Mouse (Mus musculus): ENCODE data around the gene Nemp1.
A peak's percentile ranks its signal among the peaks of the same experiment; 100 is the strongest.
"Not testable (repeated sequence)": the region's sequence is repeated elsewhere in the genome, so short reads cannot be mapped to it uniquely, and the experiment has no call there.

Nemp1 gene

DNA sequence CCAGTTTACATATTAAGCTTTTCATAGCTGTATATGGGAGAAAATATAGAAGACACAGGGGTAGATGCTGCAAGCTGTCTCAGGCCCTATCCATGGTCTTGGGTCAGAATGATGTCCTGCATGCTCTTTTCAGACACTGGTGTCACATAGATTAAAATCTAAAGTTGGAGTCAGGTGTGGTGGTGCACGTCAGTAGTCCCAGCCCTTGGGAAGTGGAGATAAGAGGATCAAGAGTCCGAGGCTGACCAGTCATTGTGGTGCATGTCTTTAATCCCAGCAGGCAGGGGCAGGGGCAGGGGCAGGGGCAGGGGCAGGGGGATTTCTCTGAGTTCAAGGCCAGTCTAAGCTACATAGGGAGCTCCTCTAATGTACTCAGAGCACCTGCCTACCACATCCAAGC, 20.9 kb upstream of the Nemp1 start:
- DNase-seq: peak; percentile 91

- peak; percentile 87 for DNase-seq
These were observed 13.6 kb upstream of the Nemp1 start for GRCm38 (mm10) chr10:127652906-127653638.

DNA sequence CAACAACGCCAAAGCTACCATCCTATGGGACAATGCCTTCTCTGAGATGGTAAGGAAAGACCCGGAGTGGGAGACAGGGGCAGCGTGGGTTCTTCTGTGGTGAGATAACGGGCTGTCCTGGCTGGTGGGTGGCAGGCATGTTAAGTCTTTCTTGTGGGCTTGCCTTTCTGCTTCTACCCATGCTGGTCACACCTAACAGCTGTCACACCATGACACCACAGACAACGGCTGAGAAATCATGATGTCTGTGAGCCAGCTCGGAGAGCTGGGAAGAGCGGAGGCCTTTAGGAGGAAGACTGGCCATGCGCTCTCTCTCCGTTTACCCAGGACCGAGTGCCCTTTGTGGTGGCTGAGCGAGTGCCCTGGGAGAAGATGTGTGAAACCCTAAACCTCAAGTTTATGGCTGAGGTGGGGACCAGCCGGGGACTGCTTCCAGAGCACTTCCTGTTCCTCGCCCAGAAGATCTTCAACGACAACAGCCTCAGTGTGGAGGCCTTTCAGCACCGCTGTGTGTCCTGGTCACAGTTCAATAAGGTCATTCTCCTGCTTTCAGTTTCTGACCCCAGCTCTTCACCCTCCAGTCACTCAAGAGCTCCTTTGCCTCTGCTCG, 11.6 kb upstream of the Nemp1 start:
- peak; percentile 83 for DNase-seq

GRCm38 (mm10) chr10:127657617-127658016, 9.1 kb upstream of the Nemp1 start:
- DNase-seq: not testable (repeated sequence)

DNA sequence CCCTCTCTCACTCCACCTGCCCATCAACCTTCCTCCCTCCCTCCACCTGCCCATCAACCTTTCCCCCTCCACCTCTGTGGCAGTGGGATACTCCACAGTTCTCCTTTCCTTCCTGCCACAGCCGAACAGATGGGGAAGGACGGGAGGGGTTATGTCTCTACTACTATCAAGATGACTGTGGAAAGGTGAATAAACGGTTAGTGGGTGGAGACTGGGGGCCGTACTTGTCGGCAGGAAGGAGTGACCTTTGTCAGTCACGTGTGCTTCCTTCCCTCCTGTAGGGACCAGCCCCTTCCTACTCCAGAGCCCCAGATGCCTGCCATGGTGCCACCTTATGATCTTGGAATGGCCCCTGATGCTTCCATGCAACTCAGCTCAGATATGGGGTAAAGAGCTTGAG, 8.6 kb upstream of the Nemp1 start:
- DNase-seq: peak; percentile 92

DNA sequence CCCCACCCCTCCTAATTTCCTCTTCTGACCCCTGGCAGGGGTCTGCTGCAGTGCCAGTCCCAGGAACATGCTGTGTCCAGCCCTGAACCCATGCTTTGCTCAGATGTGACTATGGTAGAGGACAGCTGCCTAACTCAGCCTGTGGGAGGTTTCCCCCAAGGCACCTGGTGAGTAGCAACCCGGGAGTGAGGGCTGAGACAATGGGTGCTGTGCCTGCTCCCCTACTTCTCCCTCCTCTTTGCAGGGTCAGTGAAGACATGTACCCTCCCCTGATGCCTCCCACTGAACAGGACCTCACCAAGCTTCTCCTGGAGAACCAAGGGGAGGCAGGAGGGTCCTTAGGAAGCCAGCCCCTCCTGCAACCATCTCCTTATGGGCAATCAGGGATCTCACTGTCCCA, 7.2 kb upstream of the Nemp1 start:
- peak; percentile 88 for DNase-seq

- peak; percentile 96 for DNase-seq
These were observed 5.3 kb upstream of the Nemp1 start for GRCm38 (mm10) chr10:127661291-127661914.

GRCm38 (mm10) chr10:127661915-127662663, 4.6 kb upstream of the Nemp1 start:
- peak; percentile 99 for DNase-seq

GRCm38 (mm10) chr10:127662666-127663253, 3.9 kb upstream of the Nemp1 start:
- peak; percentile 97 for DNase-seq

DNA sequence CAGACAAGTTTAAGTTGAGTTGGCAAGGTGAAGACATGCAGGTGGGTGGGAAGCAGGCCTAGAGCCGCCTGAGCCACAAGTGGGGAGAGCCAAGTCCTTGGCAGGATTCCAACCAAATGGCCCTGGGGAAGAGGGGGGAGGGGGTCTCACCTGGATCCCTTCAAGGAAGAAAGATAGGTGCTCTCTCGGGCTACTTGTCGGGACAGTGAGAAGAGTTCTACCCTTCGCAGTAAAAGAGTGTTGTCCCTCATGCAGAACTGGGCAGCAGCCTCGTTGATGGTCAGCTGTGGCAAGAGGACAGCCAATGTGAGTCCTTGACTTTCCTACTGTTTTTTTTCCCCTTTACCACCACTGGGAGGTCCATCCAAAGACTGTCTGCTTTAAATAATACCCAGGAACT, 3.1 kb upstream of the Nemp1 start:
- no peak for DNase-seq

- DNase-seq: peak; percentile 94
These were observed 2.5 kb upstream of the Nemp1 start for GRCm38 (mm10) chr10:127664166-127664565.

- peak; percentile 94 for DNase-seq
These were observed 1.8 kb upstream of the Nemp1 start for GRCm38 (mm10) chr10:127664891-127665290.

DNA sequence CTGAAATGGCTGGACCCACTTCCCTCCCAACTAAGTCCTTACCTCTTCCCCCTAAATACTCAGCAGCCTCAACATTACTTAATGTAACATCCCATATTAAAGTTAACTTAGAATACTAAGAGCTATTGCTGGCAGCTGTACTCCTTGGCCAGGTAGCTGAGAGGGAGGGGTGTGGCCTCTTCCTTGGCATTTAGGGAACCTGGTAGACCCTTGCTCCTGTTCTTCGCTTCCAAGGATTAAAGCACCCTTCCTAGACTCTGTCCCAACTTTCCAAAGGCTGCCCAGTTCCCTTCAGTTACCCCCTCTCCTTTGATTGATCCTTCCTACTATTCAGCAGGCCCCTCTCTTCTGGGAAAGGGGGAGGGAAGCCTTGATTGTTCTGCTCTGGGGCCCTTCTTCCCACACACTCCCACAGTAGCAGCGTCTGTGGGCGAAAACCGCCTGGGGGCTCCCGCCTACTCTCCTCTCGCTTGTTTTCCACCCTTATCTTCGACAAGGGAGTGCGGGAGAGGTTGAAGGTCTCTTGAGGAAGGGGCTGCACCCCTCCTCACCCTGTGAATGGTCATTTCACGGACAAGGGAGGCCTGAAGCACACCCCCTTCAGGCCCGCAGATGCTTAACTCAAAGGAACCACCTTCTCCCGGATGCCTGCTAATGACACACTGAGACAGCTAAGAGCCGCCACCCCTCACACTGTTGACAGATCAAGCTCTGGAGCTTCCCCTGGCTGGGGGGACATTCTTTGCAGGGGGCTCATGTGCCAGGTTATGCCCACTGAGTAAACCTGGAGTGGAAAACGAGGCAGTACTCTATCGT, 1.1 kb upstream of the Nemp1 start:
- DNase-seq: peak; percentile 96

GRCm38 (mm10) chr10:127667269-127668092, 780 bp downstream of the Nemp1 start:
- DNase-seq: peak; percentile 100

- peak; percentile 99 for DNase-seq
These were observed 1.7 kb downstream of the Nemp1 start, which contains the start of gene Nab2 for GRCm38 (mm10) chr10:127668093-127669050. TSS of gene Nab2 (minus strand) at chr10:127668568.

DNA sequence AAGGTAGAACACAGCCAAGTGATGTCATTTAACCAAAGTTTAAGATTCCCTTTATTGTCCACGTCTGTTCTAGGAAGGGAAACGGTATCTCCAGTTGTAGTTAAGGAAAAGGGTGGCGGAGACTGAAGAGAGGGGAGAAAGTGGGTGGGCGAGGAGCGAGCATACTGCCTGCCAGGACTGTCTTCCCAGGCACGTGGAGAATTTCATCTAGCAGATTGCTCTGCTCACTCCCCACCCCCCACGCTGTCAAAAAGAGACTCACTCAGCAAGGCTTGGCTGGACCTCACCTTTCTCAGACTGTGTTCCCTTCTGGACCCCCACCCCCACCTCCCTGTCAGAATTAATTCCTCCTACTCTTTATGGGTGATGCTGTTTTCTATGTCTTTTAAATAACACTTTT, 2.5 kb downstream of the Nemp1 start:
- peak; percentile 94 for DNase-seq

DNA sequence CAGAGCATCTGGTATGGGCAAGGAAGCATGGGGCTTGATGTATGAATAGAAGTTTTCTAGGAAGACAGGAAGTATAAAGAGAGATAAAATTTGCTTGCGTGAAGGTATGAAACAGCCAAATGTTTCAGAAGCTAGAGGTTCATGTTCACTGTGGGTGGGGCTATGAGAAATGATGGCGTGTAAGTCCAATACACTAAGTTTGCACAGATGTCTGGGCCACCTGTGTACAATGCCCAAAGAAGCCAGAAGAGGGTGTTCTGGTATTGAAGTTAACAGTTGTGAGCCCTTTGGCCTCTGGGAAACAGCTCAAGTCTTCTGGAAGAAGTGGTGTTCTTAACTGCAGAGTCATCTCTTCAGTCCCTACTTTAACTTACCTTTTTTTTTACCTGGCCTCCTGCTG, 3.5 kb downstream of the Nemp1 start:
- peak; percentile 78 for DNase-seq

DNA sequence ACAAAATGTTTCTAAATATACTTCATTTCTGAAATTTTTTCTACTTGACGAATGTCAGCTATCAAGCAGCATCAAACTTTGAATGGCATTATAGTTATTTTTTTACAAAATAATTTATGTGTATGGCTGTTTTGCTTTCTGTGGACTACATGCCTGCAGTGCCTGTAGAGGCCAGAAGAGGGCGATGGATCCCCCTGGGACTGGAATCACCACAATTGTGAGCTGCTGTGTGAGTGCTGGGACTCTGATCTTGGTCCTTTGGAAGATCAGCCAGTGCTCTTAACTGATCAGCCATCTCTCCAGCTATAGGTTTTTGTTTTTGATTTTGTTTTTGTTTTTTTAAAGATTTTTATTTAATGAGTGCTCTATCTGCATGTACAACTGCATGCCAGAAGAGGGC, 4.6 kb downstream of the Nemp1 start:
- DNase-seq: no peak

DNA sequence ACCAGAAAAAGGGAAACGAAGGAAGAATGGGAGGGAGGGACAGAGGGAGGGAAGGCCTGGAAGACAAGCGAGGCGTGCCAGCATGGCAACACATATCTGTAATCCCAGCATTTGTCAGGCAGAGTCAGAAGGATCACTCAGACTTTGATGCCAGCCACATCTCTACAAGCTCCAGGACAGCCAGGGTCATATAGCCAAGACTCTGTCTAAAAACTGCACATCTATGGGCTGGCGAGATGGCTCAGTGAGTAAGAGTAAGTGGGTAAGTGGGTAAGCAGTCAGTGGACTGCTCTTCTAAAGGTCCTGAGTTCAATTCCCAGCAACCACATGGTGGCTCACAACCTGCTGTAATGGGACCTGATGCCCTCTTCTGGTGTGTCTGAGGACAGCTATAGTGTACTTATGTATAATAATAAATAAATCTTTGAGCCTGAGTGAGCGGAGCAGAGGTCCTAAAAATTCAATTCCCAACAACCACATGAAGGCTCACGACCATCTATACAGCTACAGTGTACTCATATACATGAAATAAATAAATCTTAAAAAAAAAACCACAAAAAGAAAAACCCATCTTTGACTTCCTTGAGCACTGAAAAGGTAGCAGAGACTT, 7.5 kb downstream of the Nemp1 start:
- DNase-seq: peak; percentile 92
